Mouse (Mus musculus) MEL (cell line): Measurements from ENCODE around the gene Pdzd2. TPM values are rescaled to one million over a fixed set of nuclear protein-coding genes. Genes with fewer than 3 reads are reported as not detected.
A peak's percentile ranks its signal among the peaks of the same experiment; 100 is the strongest.

ENCODE experiments used
- DNase-seq: peaks from one replicate; pipeline ENCODE4 v3.0.0; 2011; ENCODE audit warnings: low read depth, low spot score
- H3K27ac ChIP-seq: 2 replicates; pipeline ENCODE4 v1.5.1; 2012; ENCODE audit warnings: low read depth, mild to moderate bottlenecking, control low read depth, low read length, moderate library complexity; ENCODE audit not compliant: control insufficient read depth
- H3K27me3 ChIP-seq, 2 experiments: fragments of 150-350 bp in 1 of 2; sonication (generic) in 1 of 2; 2 replicates each; pipeline ENCODE4 v1.6.1; 2012; ENCODE audit warnings: low read length in 2 of 2, mild to moderate bottlenecking in 2 of 2, improper control_type of control experiment in 1 of 2, moderate library complexity in 1 of 2; ENCODE audit not compliant: insufficient read depth in 2 of 2, control insufficient read depth in 1 of 2
- H3K36me3 ChIP-seq, 2 experiments: 2 replicates each; pipeline ENCODE4 v1.6.1; 2012 to 2014; ENCODE audit warnings: low read length in 2 of 2, improper control_type of control experiment in 1 of 2, inconsistent platforms in 1 of 2, mild to moderate bottlenecking in 1 of 2; ENCODE audit not compliant: insufficient read depth in 2 of 2, control insufficient read depth in 1 of 2
- H3K4me1 ChIP-seq, 2 experiments: fragments of 150-350 bp in 1 of 2; sonication (generic) in 1 of 2; 2 replicates each; pipeline ENCODE4 v1.6.1; 2012; ENCODE audit warnings: low read length in 2 of 2, improper control_type of control experiment in 1 of 2, mild to moderate bottlenecking in 1 of 2; ENCODE audit not compliant: insufficient read depth in 2 of 2, control insufficient read depth in 1 of 2
- H3K4me3 ChIP-seq, 2 experiments: fragments of 150-350 bp in 1 of 2; sonication (generic) in 1 of 2; 2 replicates each; pipeline ENCODE4 v1.5.1; 2012; ENCODE audit warnings: low read depth in 2 of 2, low read length in 2 of 2, mild to moderate bottlenecking in 2 of 2, moderate library complexity in 2 of 2, control low read depth in 1 of 2, improper control_type of control experiment in 1 of 2; ENCODE audit not compliant: control insufficient read depth in 1 of 2, insufficient read depth in 1 of 2
- H3K79me2 ChIP-seq: 2 replicates; pipeline ENCODE4 v1.6.1; 2012; ENCODE audit warnings: mild to moderate bottlenecking, low read length, moderate library complexity; ENCODE audit not compliant: control insufficient read depth, poor library complexity, insufficient read depth
- H3K9ac ChIP-seq: 2 replicates; pipeline ENCODE4 v1.6.1; 2012; ENCODE audit warnings: low read depth, mild to moderate bottlenecking, control low read depth, low read length, moderate library complexity; ENCODE audit not compliant: control insufficient read depth, poor library complexity, severe bottlenecking
- H3K9me3 ChIP-seq: fragments of 150-350 bp; sonication (generic); replicated peaks from 2 replicates; pipeline ENCODE4 v1.6.1; 2012; ENCODE audit warnings: mild to moderate bottlenecking, low read length, improper control_type of control experiment, moderate library complexity; ENCODE audit not compliant: insufficient read depth
- CTCF ChIP-seq, 3 experiments: IDR thresholded peaks in 2 of 3; conservative IDR thresholded peaks in 1 of 3; 2 replicates each; pipeline ENCODE4 v1.5.1; 2011 to 2012; ENCODE audit warnings: low read length in 3 of 3, low read depth in 2 of 3, mild to moderate bottlenecking in 2 of 3, improper control_type of control experiment in 1 of 3, inconsistent platforms in 1 of 3, mixed read lengths in 1 of 3, moderate library complexity in 1 of 3; ENCODE audit not compliant: control insufficient read depth in 1 of 3, insufficient read depth in 1 of 3, poor library complexity in 1 of 3, severe bottlenecking in 1 of 3
- E2F4 ChIP-seq: IDR thresholded peaks from 2 replicates; pipeline ENCODE4 v1.6.1; 2011; ENCODE audit warnings: low read depth, low read length, improper control_type of control experiment, borderline replicate concordance
- ELF1 ChIP-seq: IDR thresholded peaks from 2 replicates; pipeline ENCODE4 v1.6.1; 2014; ENCODE audit warnings: low read depth, mild to moderate bottlenecking, inconsistent platforms, low read length, improper control_type of control experiment, moderate library complexity
- EP300 ChIP-seq, 2 experiments: IDR thresholded peaks; 2 replicates each; pipeline ENCODE4 v1.6.1; 2011; ENCODE audit warnings: improper control_type of control experiment in 2 of 2, low read length in 2 of 2, low read depth in 1 of 2, mild to moderate bottlenecking in 1 of 2
- ETS1 ChIP-seq: IDR thresholded peaks from 2 replicates; pipeline ENCODE4 v1.6.1; 2012; ENCODE audit warnings: low read depth, mild to moderate bottlenecking, inconsistent platforms, low read length, improper control_type of control experiment, moderate library complexity
- GABPA ChIP-seq: IDR thresholded peaks from 2 replicates; pipeline ENCODE4 v1.6.1; 2012; ENCODE audit warnings: low read depth, mild to moderate bottlenecking, inconsistent platforms, low read length, improper control_type of control experiment, moderate library complexity
- HCFC1 ChIP-seq: IDR thresholded peaks from 2 replicates; pipeline ENCODE4 v1.6.1; 2012; ENCODE audit warnings: low read depth, mild to moderate bottlenecking, inconsistent platforms, low read length, improper control_type of control experiment, moderate library complexity
- JUND ChIP-seq: IDR thresholded peaks from 2 replicates; pipeline ENCODE4 v1.6.1; 2011; ENCODE audit warnings: low read depth, mild to moderate bottlenecking, improper control_type of control experiment, low read length
- KAT2A ChIP-seq: conservative IDR thresholded peaks from 2 replicates; pipeline ENCODE4 v1.6.1; 2012; ENCODE audit warnings: low read depth, low read length, improper control_type of control experiment, inconsistent platforms
- MAX ChIP-seq: IDR thresholded peaks from 2 replicates; pipeline ENCODE4 v1.6.1; 2011; ENCODE audit warnings: low read length, improper control_type of control experiment
- MAZ ChIP-seq: IDR thresholded peaks from 2 replicates; pipeline ENCODE4 v1.6.1; 2012; ENCODE audit warnings: low read depth, mild to moderate bottlenecking, inconsistent platforms, low read length, improper control_type of control experiment
- MXI1 ChIP-seq: IDR thresholded peaks from 2 replicates; pipeline ENCODE4 v1.6.1; 2011; ENCODE audit warnings: mild to moderate bottlenecking, low read depth, low read length, improper control_type of control experiment
- MYB ChIP-seq: IDR thresholded peaks from 2 replicates; pipeline ENCODE4 v1.6.1; 2011; ENCODE audit warnings: mild to moderate bottlenecking, low read depth, low read length, improper control_type of control experiment
- MYC ChIP-seq: IDR thresholded peaks from 2 replicates; pipeline ENCODE4 v1.6.1; 2011; ENCODE audit warnings: low read depth, mild to moderate bottlenecking, low read length, improper control_type of control experiment, moderate library complexity
- NRF1 ChIP-seq: IDR thresholded peaks from 2 replicates; pipeline ENCODE4 v1.6.1; 2014; ENCODE audit warnings: low read depth, mild to moderate bottlenecking, inconsistent platforms, low read length, improper control_type of control experiment, moderate library complexity; ENCODE audit not compliant: poor library complexity, insufficient read depth, severe bottlenecking
- POLR2A ChIP-seq, 2 experiments: IDR thresholded peaks; 2 replicates each; pipeline ENCODE4 v1.6.1; 2011 to 2012; ENCODE audit warnings: low read length in 2 of 2, mild to moderate bottlenecking in 2 of 2, control low read depth in 1 of 2, improper control_type of control experiment in 1 of 2, low read depth in 1 of 2, moderate library complexity in 1 of 2; ENCODE audit not compliant: control insufficient read depth in 1 of 2, insufficient read depth in 1 of 2, poor library complexity in 1 of 2
- POLR2AphosphoS2 ChIP-seq: IDR thresholded peaks from 2 replicates; pipeline ENCODE4 v1.6.1; 2011; ENCODE audit warnings: low read length, improper control_type of control experiment
- POLR2AphosphoS5 ChIP-seq: IDR thresholded peaks from 2 replicates; pipeline ENCODE4 v1.6.1; 2012; ENCODE audit warnings: low read depth, borderline replicate concordance, mild to moderate bottlenecking, inconsistent platforms, low read length, moderate library complexity, mixed read lengths
- RAD21 ChIP-seq: IDR thresholded peaks from 2 replicates; pipeline ENCODE4 v1.6.1; 2011; ENCODE audit warnings: mild to moderate bottlenecking, low read depth, low read length, improper control_type of control experiment
- RCOR1 ChIP-seq: IDR thresholded peaks from 2 replicates; pipeline ENCODE4 v1.6.1; 2012; ENCODE audit warnings: low read depth, mild to moderate bottlenecking, inconsistent platforms, low read length, improper control_type of control experiment
- SIN3A ChIP-seq: IDR thresholded peaks from 2 replicates; pipeline ENCODE4 v1.6.1; 2012; ENCODE audit warnings: low read length, improper control_type of control experiment, inconsistent platforms
- SMC3 ChIP-seq: IDR thresholded peaks from 2 replicates; pipeline ENCODE4 v1.6.1; 2011; ENCODE audit warnings: low read depth, low read length, improper control_type of control experiment
- TAL1 ChIP-seq: IDR thresholded peaks from 2 replicates; pipeline ENCODE4 v1.6.1; 2012; ENCODE audit warnings: mild to moderate bottlenecking, inconsistent platforms, low read length, moderate library complexity, mixed read lengths
- TCF12 ChIP-seq: IDR thresholded peaks from 2 replicates; pipeline ENCODE4 v1.6.1; 2014; ENCODE audit warnings: low read depth, mild to moderate bottlenecking, inconsistent platforms, low read length, improper control_type of control experiment, moderate library complexity
- USF1 ChIP-seq: IDR thresholded peaks from 2 replicates; pipeline ENCODE4 v1.6.1; 2014; ENCODE audit warnings: low read depth, mild to moderate bottlenecking, inconsistent platforms, low read length, improper control_type of control experiment, moderate library complexity
- ZC3H11A ChIP-seq: IDR thresholded peaks from 2 replicates; pipeline ENCODE4 v1.6.1; 2012; ENCODE audit warnings: low read depth, mild to moderate bottlenecking, inconsistent platforms, low read length, improper control_type of control experiment
- ZKSCAN1 ChIP-seq: IDR thresholded peaks from 2 replicates; pipeline ENCODE4 v1.6.1; 2012; ENCODE audit warnings: low read depth, mild to moderate bottlenecking, inconsistent platforms, low read length, improper control_type of control experiment, moderate library complexity
- ZMIZ1 ChIP-seq: IDR thresholded peaks from 2 replicates; pipeline ENCODE4 v1.6.1; 2012; ENCODE audit warnings: low read depth, mild to moderate bottlenecking, inconsistent platforms, low read length, improper control_type of control experiment, moderate library complexity
- ZNF384 ChIP-seq: IDR thresholded peaks from 2 replicates; pipeline ENCODE4 v1.6.1; 2012; ENCODE audit warnings: low read depth, mild to moderate bottlenecking, inconsistent platforms, low read length, improper control_type of control experiment
- polyA plus RNA-seq, 2 experiments: library from polyadenylated mRNA; stranded (reverse) in 1 of 2; unstranded in 1 of 2; fragments of >175 nt in 1 of 2; fragments of >200 nt in 1 of 2; gene quantifications; 2 replicates each; pipeline versions ENCODE4 v1.2.1 to v1.2.4; 2012; ENCODE audit warnings: low replicate concordance in 2 of 2, low read depth in 1 of 2; ENCODE audit not compliant: insufficient read length in 2 of 2, insufficient read depth in 1 of 2, missing spikeins in 1 of 2
- total RNA-seq: library from RNA; depleted of rRNA; stranded (reverse); fragments of 300-350 nt; gene quantifications from 2 replicates; pipeline ENCODE4 v1.2.3, GENCODE M21; 2012

Pdzd2 gene
- total and polyA plus RNA-seq, 3 experiments, result 0.15 to 0.33 TPM; not detected in 1

DNA sequence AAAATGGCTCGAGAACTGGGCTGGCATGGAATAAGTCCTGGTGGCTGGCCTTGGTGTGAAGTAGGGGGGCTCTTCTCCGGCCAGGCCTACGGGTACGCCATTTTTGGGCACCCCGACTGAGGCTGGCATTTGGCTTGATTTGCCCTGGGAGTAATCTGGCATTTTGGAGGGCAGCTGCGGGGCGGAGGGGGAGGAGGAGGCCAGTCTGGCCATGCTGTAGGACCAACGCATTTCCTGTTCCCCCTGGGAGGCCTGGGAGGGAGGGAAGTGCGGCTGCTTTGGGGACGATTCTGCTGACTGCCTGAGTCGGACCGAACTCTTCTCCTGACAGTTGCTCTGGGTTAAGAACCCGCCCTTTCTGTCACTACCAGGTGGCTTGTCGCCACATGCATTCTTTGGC lies 366.2 kb downstream of the Pdzd2 start:
- DNase-seq, result no peak
- TF ChIP-seq MAZ (no peak), POLR2A (IDR thresholded peaks at IDR 0.05; ENCODE audit: control insufficient read depth in 1 of 2, insufficient read depth in 1 of 2, low read depth in 1 of 2, low read length in 2 of 2, poor library complexity in 1 of 2) (no peak), HCFC1 (no peak), POLR2AphosphoS5 (no peak), ELF1 (no peak), POLR2AphosphoS2 (no peak), TAL1 (no peak), MYB (no peak), RAD21 (no peak)
- Histone ChIP-seq H3K9me3 (no peaks in the 10 kb centered on the region), H3K36me3 (peaks cover 0 to 11% of the 10 kb centered on the region in 2 experiments; a peak in 2 of 4 replicates), H3K27me3 (no peaks in the 10 kb centered on the region), H3K4me3 (no peak overlapping the region), H3K4me1 (peaks cover 7 to 14% of the 10 kb centered on the region in 2 experiments), H3K79me2 (no peaks in the 10 kb centered on the region; the same call in 1 of the 2 replicates), H3K9ac (no peak overlapping the region), H3K27ac (no peak overlapping the region)

DNA sequence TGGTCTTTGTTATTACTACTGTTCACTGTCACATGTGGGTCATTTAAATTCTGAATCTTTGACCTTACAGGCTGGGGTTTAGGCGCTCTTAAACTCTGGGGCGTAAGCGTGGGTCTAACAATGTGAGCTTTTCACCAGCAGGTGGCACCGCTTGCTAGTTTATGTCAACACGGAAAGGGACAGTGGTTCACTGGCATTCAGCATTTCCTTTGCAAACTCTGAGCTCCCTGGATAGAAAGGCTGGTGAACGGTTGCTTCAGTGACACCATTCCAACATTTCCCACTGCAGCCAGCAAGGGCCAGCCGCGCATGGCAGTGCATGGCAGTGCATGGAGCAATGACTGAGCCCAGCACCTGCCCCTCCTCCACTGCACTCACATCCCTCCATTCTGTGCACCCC lies 368.5 kb downstream of the Pdzd2 start:
- TF ChIP-seq E2F4 (no peak), JUND (0 out of 2 replicates have a peak, but pooled peaks have one; percentile 56), RCOR1 (0 out of 2 replicates have a peak, but pooled peaks have one; percentile 18), MAX (peak; percentile 49), ETS1 (no peak), CTCF (IDR thresholded peaks at IDR 0.05 in 2 of 3, conservative IDR thresholded peaks at IDR 0.05 in 1 of 3; ENCODE audit: control insufficient read depth in 1 of 3, insufficient read depth in 1 of 3, low read depth in 2 of 3, low read length in 3 of 3, poor library complexity in 1 of 3, severe bottlenecking in 1 of 3) (peak; percentile 94 to 99 (median 95)), RAD21 (peak; percentile 99), ELF1 (peak; percentile 58; the same call in 1 of the 2 replicates), ZMIZ1 (no peak), NRF1 (no peak), EP300 (IDR thresholded peaks at IDR 0.05; ENCODE audit: low read depth in 1 of 2, low read length in 2 of 2) (peak in 1 of 2 experiments; percentile 34; a peak in 1 of 4 replicates), USF1 (no peak), ZC3H11A (peak; percentile 96), MYC (0 out of 2 replicates have a peak, but pooled peaks have one; percentile 68), ZKSCAN1 (no peak), KAT2A (no peak), TCF12 (no peak), POLR2A (IDR thresholded peaks at IDR 0.05; ENCODE audit: control insufficient read depth in 1 of 2, insufficient read depth in 1 of 2, low read depth in 1 of 2, low read length in 2 of 2, poor library complexity in 1 of 2) (no peak), SIN3A (peak; percentile 86), HCFC1 (peak; percentile 54; the same call in 1 of the 2 replicates), ZNF384 (peak; percentile 55), SMC3 (peak; percentile 99), MXI1 (peak; percentile 68; the same call in 1 of the 2 replicates), GABPA (no peak)
- no peak overlapping the region for H3K27ac ChIP-seq
- H3K4me1 ChIP-seq, result peaks cover 14 to 30% of the 10 kb centered on the region in 2 experiments
- H3K79me2 ChIP-seq, result no peaks in the 10 kb centered on the region; the same call in 1 of the 2 replicates
- H3K36me3 ChIP-seq, result peaks cover 0 to 26% of the 10 kb centered on the region in 2 experiments; a peak in 2 of 4 replicates
- no peak overlapping the region for H3K4me3 ChIP-seq
- no peaks in the 10 kb centered on the region for H3K9me3 ChIP-seq
- peak; percentile 93 for DNase-seq
- H3K9ac ChIP-seq, result no peak overlapping the region
- no peaks in the 10 kb centered on the region for H3K27me3 ChIP-seq
